Mouse (Mus musculus) heart, embryonic 10.5 days (tissue): Measurements from ENCODE around the gene Akr1c19. TPM values are rescaled to one million over a fixed set of nuclear protein-coding genes. Genes with fewer than 3 reads are reported as not detected.

ENCODE experiments used
- DNase-seq: peaks from one replicate; pipeline ENCODE4 v3.0.0-alpha.2; 2017; ENCODE audit warnings: low spot score
- H3K27ac ChIP-seq: fragments of 300-500 bp; sonication (generic); 2 replicates; pipeline ENCODE4 v1.5.1; 2016; ENCODE audit warnings: mild to moderate bottlenecking
- H3K27me3 ChIP-seq: fragments of 300-500 bp; sonication (generic); 2 replicates; pipeline ENCODE4 v1.6.1; 2016; ENCODE audit warnings: mild to moderate bottlenecking; ENCODE audit not compliant: poor library complexity, insufficient read depth, severe bottlenecking
- H3K36me3 ChIP-seq: fragments of 300-500 bp; sonication (generic); 2 replicates; pipeline ENCODE4 v1.6.1; 2016; ENCODE audit warnings: mild to moderate bottlenecking, moderate library complexity
- H3K4me1 ChIP-seq: fragments of 300-500 bp; sonication (generic); 2 replicates; pipeline ENCODE4 v1.6.1; 2016; ENCODE audit warnings: mild to moderate bottlenecking
- H3K4me3 ChIP-seq: fragments of 300-500 bp; sonication (generic); 2 replicates; pipeline ENCODE4 v1.5.1; 2016; ENCODE audit warnings: mild to moderate bottlenecking, moderate library complexity
- H3K9me3 ChIP-seq: fragments of 300-500 bp; sonication (generic); 2 replicates; pipeline ENCODE4 v1.6.1; 2016; ENCODE audit warnings: mild to moderate bottlenecking, moderate library complexity
- WGBS: fragments of 180-500 bp; shearing (Covaris S2); methylation state at CpG from one replicate; pipeline ENCODE4 v1.1.7; 2016; 5-methylcytosine and 5-hydroxymethylcytosine counted together
- polyA plus RNA-seq: library from polyadenylated mRNA; unstranded; fragments of >200 nt; fragmentation: Nextera tagmentation; extraction: Ambion mirVana; gene quantifications from 2 replicates; pipeline ENCODE4 v1.2.1, GENCODE M21; 2016

Gene Akr1c19
- polyA plus RNA-seq, 1 experiment from 2014 or later = 13.4 TPM

- 93% methylated on average over 4 of the region's 4 CpGs for WGBS
- Histone ChIP-seq H3K27me3 (no peaks in the 10 kb centered on the region), H3K4me3 (no peak overlapping the region), H3K27ac (no peak overlapping the region), H3K4me1 (no peaks in the 10 kb centered on the region), H3K9me3 (no peaks in the 10 kb centered on the region), H3K36me3 (no peaks in the 10 kb centered on the region)
- no peak for DNase-seq
Measured at GRCm38 (mm10) chr13:4296991-4297390, 68.5 kb downstream of the Akr1c19 start.

Other genes starting within 250 kb of the Akr1c19 start
- gene Akr1c14, start 179.7 kb upstream of the Akr1c19 start, polyA plus RNA-seq = 0.92 and 2.0 TPM in 2 replicates
- gene Akr1c18, start 78.0 kb upstream of the Akr1c19 start, polyA plus RNA-seq = 0.11 TPM in 1 of 2 replicates, not detected in the other
- 2.5 and 7.0 TPM in 2 replicates for gene Akr1c13, start 37.5 kb upstream of the Akr1c19 start, polyA plus RNA-seq
- gene Akr1c12, start 50.7 kb downstream of the Akr1c19 start, polyA plus RNA-seq = 1.00 and 4.7 TPM in 2 replicates
- not detected in 2 replicates for gene Akr1c6, start 205.6 kb downstream of the Akr1c19 start, polyA plus RNA-seq